Comparison of ENCODE assay signal across 28 mouse cellular contexts in the genomic region with DNA sequence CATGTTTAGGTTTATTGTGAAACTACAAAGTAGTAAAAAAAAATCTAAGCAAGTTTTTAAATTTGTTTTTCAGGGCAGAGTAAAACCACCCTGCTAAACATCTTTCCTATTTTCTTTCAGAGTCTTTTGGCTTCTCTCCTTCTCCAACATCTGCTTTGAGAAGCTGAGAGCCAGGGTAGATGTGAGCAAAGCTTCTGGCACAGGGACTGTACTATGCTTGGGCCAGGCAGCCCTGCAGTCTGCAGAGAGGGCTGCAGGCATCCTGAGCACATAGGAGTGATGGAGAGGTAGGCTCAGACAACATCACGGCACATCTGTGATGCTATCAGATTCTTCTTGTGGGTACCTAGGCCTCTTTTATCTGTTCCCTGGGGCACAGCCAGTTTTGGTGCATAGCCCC. TPM values are rescaled to one million over a fixed set of nuclear protein-coding genes. Genes with fewer than 3 reads are reported as not detected.
DNase-seq lines count a peak whose midpoint lies in the region; ATAC-seq and TF ChIP-seq lines count a peak whose summit lies in the region.
"Had no signal": no experiment of that assay in that cellular context is flagged by ENCODE, and none has a peak within 500 bp of the region (broad histone marks: within the 10 kb centered on the region; RNA-seq: fewer than 3 reads in every experiment).

No protein-coding gene starts in this region.

- H3K27me3 ChIP-seq in hindbrain, postnatal 0 days (ENCODE audit: insufficient read depth, low read length) = no peaks in the 10 kb centered on the region
- H3K27me3 ChIP-seq in hindbrain, embryonic 11.5 days (ENCODE audit: control insufficient read depth, insufficient read depth, low read length) = no peaks in the 10 kb centered on the region
- H3K27me3 ChIP-seq: embryonic facial prominence, embryonic 12.5 days; hindbrain, embryonic 13.5 days; liver, embryonic 15.5 days; lung, embryonic 15.5 days; megakaryocyte, embryonic 14.5 days; neural tube, embryonic 12.5 days; stomach, embryonic 15.5 days had no signal

- ATAC-seq in hindbrain, postnatal 0 days = peak; percentile 43; the same call in 1 of the 2 replicates
- ATAC-seq in hindbrain, embryonic 11.5 days (ENCODE audit: low FRiP score) = no peak
- ATAC-seq: forebrain, embryonic 14.5 days; inflammation-experienced regulatory T-cells, adult 6 months had no signal

- TF ChIP-seq CTCF in hindbrain, postnatal 0 days (IDR thresholded peaks at IDR 0.05; ENCODE audit: low read depth) = no peak

- no peak overlapping the region for H3K9ac ChIP-seq in hindbrain, postnatal 0 days (replicated peaks; ENCODE audit: low read length)
- no peak overlapping the region for H3K9ac ChIP-seq in hindbrain, embryonic 11.5 days (ENCODE audit: low read depth, low read length)
- H3K9ac ChIP-seq: embryonic facial prominence, embryonic 12.5 days; hindbrain, embryonic 13.5 days; liver, embryonic 15.5 days; lung, embryonic 15.5 days; neural tube, embryonic 12.5 days; stomach, embryonic 15.5 days had no signal

- intact Hi-C loops in gastrocnemius, postnatal 14 days (cut with DNase I; ENCODE audit: low total_unique reads) = no loop called here
- intact Hi-C loops in gastrocnemius, postnatal 36 days (cut with DNase I) = no loop called here

- H3K27ac ChIP-seq in hindbrain, postnatal 0 days = no peak overlapping the region
- no peak overlapping the region for H3K27ac ChIP-seq in hindbrain, embryonic 11.5 days (ENCODE audit: low read depth, low read length)
- H3K27ac ChIP-seq: embryonic facial prominence, embryonic 12.5 days; heart, adult 2 months; hindbrain, embryonic 13.5 days; kidney, postnatal 0 days; limb, embryonic 10.5 days; liver, embryonic 15.5 days; lung, embryonic 15.5 days; neural tube, embryonic 12.5 days; stomach, embryonic 15.5 days had no signal

- WGBS in hindbrain, postnatal 0 days = 75% methylated on average over 1 of the region's 1 CpGs
- WGBS in hindbrain, embryonic 11.5 days = 79% methylated on average over 1 of the region's 1 CpGs

- no peak overlapping the region for H3K4me2 ChIP-seq in hindbrain, postnatal 0 days (ENCODE audit: low read depth, low read length)
- H3K4me2 ChIP-seq in hindbrain, embryonic 11.5 days (replicated peaks; ENCODE audit: low read depth, low read length) = no peak overlapping the region
- H3K4me2 ChIP-seq: embryonic facial prominence, embryonic 12.5 days; hindbrain, embryonic 13.5 days; liver, embryonic 15.5 days; lung, embryonic 15.5 days; neural tube, embryonic 12.5 days; stomach, embryonic 15.5 days had no signal

- no peak overlapping the region for H3K4me3 ChIP-seq in hindbrain, postnatal 0 days (ENCODE audit: low read length)
- no peak overlapping the region for H3K4me3 ChIP-seq in hindbrain, embryonic 11.5 days (ENCODE audit: low read depth, low read length)
- H3K4me3 ChIP-seq: embryonic facial prominence, embryonic 12.5 days; heart, adult 2 months; hindbrain, embryonic 13.5 days; limb, embryonic 10.5 days; liver, embryonic 15.5 days; lung, embryonic 15.5 days; megakaryocyte, embryonic 14.5 days; neural tube, embryonic 12.5 days; stomach, embryonic 15.5 days had no signal

- H3K4me1 ChIP-seq in hindbrain, postnatal 0 days (ENCODE audit: insufficient read depth, low read length) = 0 out of 2 replicates have a peak, but pooled peaks cover 4% of the 10 kb centered on the region
- H3K4me1 ChIP-seq in hindbrain, embryonic 11.5 days (replicated peaks; ENCODE audit: control insufficient read depth, insufficient read depth, low read length) = no peaks in the 10 kb centered on the region
- H3K4me1 ChIP-seq: embryonic facial prominence, embryonic 12.5 days; liver, embryonic 15.5 days; lung, embryonic 15.5 days; megakaryocyte, embryonic 14.5 days; neural tube, embryonic 12.5 days; stomach, embryonic 15.5 days had no signal

- no peaks in the 10 kb centered on the region for H3K36me3 ChIP-seq in hindbrain, postnatal 0 days (ENCODE audit: insufficient read depth, low read length)
- no peaks in the 10 kb centered on the region for H3K36me3 ChIP-seq in hindbrain, embryonic 11.5 days (ENCODE audit: control insufficient read depth, insufficient read depth, low read length)
- H3K36me3 ChIP-seq: embryonic facial prominence, embryonic 12.5 days; hindbrain, embryonic 13.5 days; limb, embryonic 10.5 days; liver, embryonic 15.5 days; lung, embryonic 15.5 days; neural tube, embryonic 12.5 days; stomach, embryonic 15.5 days had no signal

- H3K9me3 ChIP-seq in hindbrain, postnatal 0 days (ENCODE audit: low read length) = no peaks in the 10 kb centered on the region
- H3K9me3 ChIP-seq in hindbrain, embryonic 11.5 days (ENCODE audit: control insufficient read depth, low read length) = no peaks in the 10 kb centered on the region
- H3K9me3 ChIP-seq: embryonic facial prominence, embryonic 12.5 days; hindbrain, embryonic 13.5 days; limb, embryonic 10.5 days; liver, embryonic 15.5 days; lung, embryonic 15.5 days; neural tube, embryonic 12.5 days; stomach, embryonic 15.5 days had no signal

- DNase-seq in cerebellum, postnatal 10 days = peak; percentile 44 to 45
- no peak for DNase-seq in cerebellum, postnatal 25 days
- peak; percentile 17 for DNase-seq in gastrocnemius, postnatal 14 days
- no peak for DNase-seq in gastrocnemius, postnatal 36 days
- peak; percentile 12 for DNase-seq in hindbrain, postnatal 0 days (ENCODE audit: low spot score)
- DNase-seq in hindbrain, embryonic 11.5 days (ENCODE audit: low spot score) = no peak
- DNase-seq in skeletal muscle tissue, adult 2 months (ENCODE audit: low read depth, low spot score) = peak; percentile 10
- DNase-seq: adrenal gland, postnatal 14 days; cerebellum, adult 9-10 months; kidney, adult 18-20 months; layer of hippocampus, adult 9-11 months; liver; lung, postnatal 36 days; midbrain, embryonic 14.5 days; right cerebral cortex, postnatal 25 days; thymus, postnatal 36 days had no signal

RNA-seq across cellular contexts. Expression of gene Cep162, which starts 42.2 kb away (rescaled TPM):
- total RNA-seq in gastrocnemius, postnatal 14 days (2021) = 1 to 10 TPM; 1.4 to 1.8 TPM
- 1 to 10 TPM; 1.5 to 2.4 TPM for total RNA-seq in gastrocnemius, postnatal 36 days (2021)
- total RNA-seq in hindbrain, postnatal 0 days (2014; rRNA removed) = 4.5 and 5.4 TPM in 2 replicates
- 4.0 and 4.5 TPM in 2 replicates for polyA plus RNA-seq in hindbrain, postnatal 0 days (2015; fragmentation: Nextera tagmentation; extraction: Ambion mirVana)
- polyA plus RNA-seq in hindbrain, embryonic 11.5 days (2014; fragmentation: Nextera tagmentation; extraction: Ambion mirVana) = 11.0 and 13.7 TPM in 2 replicates

Comparison
In these comparisons a context has a peak if more than half of its experiments do, and no peak if none do; other contexts are left out.
1. DNase-seq: peak in cerebellum, postnatal 10 days (2 of 2), gastrocnemius, postnatal 14 days (single experiment), hindbrain, postnatal 0 days (single experiment) and skeletal muscle tissue, adult 2 months (single experiment); none in cerebellum, postnatal 25 days (0 of 2), gastrocnemius, postnatal 36 days (0 of 2) and hindbrain, embryonic 11.5 days (single experiment).